Mouse (Mus musculus): Measurements from ENCODE around the gene Clybl. TPM values are rescaled to one million over a fixed set of nuclear protein-coding genes. Genes with fewer than 3 reads are reported as not detected.

Clybl gene
- polyA plus RNA-seq, 1 experiment from 2014 or later, result 20.7 TPM

DNA sequence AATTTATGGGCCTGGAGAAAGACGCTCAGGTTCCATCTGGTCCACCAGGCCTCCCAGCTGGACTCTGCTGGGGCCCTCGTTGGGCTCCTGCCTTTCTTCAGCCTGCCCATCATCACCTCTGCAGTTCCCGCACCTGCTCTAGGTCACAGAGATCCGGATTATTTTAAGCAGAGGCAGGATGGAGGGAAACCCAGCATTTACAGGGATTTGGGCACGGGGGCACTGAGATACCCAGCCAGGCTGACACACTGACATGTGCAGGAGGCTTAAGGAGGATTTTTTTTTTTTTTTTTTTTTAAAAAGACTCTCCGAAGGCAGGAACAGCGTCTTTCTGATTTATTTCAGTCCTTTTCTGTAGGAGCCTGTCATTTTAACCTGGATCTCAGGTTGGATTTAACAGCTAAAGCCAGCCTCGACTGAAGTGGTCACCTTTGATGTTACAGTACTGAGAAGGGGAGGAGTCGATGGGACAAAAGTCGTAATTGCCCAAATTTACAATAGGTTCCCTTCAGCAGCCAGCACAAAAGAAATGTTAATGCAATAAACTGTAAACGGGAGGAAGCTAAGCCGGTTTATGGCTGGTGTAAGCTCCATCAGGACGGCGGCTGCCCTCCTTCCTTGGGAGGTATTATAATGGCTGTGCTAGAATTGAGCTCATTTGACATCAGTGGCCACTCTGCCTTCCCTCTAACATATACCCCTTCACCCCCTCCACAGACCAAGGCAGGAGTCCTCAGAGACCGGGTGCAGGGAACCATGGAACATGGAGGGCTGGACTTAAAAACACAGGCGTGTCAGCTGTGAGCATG is 81.6 kb downstream of the Clybl start:
- DNase-seq, result no peak
- Histone ChIP-seq H3K4me1 (ENCODE audit: insufficient read depth) (no peaks in the 10 kb centered on the region), H3K4me3 (ENCODE audit: low read depth, low read length) (no peak overlapping the region), H3K4me2 (no peak overlapping the region), H3K36me3 (ENCODE audit: insufficient read depth) (no peaks in the 10 kb centered on the region), H3K9me3 (ENCODE audit: low read depth, low read length) (no peaks in the 10 kb centered on the region), H3K27ac (ENCODE audit: low read depth) (no peak overlapping the region), H3K9ac (no peak overlapping the region), H3K27me3 (ENCODE audit: insufficient read depth, low read length) (peaks cover 4% of the 10 kb centered on the region; the same call in 1 of the 2 replicates)
- no peak for ATAC-seq (ENCODE audit: insufficient read depth)
- no peak for TF ChIP-seq CTCF (IDR thresholded peaks at IDR 0.05; ENCODE audit: low read depth)
- 59% methylated on average over 16 of the region's 16 CpGs for WGBS

DNA sequence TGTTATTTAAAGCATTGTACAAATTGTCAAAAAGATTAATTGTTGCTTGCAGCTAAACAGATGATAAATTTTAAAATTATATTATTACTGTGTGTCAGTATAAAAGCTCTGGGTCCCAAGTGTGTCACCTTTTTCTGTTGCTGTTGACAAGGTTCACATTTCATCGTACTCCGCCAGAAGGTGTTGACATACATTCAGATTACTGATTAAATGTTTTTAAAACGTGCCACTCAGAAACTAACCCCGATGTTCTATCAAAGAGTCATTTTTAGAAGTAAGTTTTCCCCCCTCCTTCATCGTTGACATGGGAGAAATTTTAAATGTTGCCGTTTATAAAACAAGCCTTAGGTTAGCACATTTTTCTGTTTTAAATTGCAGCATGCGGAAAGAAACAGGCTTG is 83.7 kb downstream of the Clybl start:
- no peaks in the 10 kb centered on the region for H3K36me3 ChIP-seq (ENCODE audit: insufficient read depth)
- TF ChIP-seq CTCF (IDR thresholded peaks at IDR 0.05; ENCODE audit: low read depth), result no peak
- H3K4me1 ChIP-seq (ENCODE audit: insufficient read depth), result no peaks in the 10 kb centered on the region
- H3K27ac ChIP-seq (ENCODE audit: low read depth), result no peak overlapping the region
- no peaks in the 10 kb centered on the region for H3K27me3 ChIP-seq (ENCODE audit: insufficient read depth, low read length)
- DNase-seq (no peak), ATAC-seq (ENCODE audit: insufficient read depth) (no peak)
- H3K4me2 ChIP-seq, result no peak overlapping the region
- no peaks in the 10 kb centered on the region for H3K9me3 ChIP-seq (ENCODE audit: low read depth, low read length)
- no peak overlapping the region for H3K9ac ChIP-seq
- no peak overlapping the region for H3K4me3 ChIP-seq (ENCODE audit: low read depth, low read length)
- 31% methylated on average over 7 of the region's 7 CpGs for WGBS

DNA sequence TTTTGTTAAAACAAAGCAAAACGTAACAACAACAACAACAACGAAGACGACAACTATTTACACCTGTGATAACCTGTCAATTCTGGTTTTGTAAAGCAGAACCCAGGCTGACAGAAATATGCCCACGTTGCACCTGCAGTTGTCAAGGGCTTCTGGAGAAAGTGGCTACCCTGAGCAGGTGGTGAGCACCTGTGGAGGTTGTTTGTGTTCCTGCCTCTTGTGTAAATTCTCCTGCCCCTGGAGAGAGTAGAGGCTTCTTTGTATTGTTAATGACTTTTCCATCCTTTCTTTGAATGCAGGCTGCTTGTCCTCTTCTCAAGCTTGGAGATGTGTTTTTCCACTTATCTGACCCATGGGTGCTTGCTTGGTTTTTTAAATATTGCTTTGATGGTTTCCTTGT is 86.1 kb downstream of the Clybl start:
- Histone ChIP-seq H3K9me3 (ENCODE audit: low read depth, low read length) (no peaks in the 10 kb centered on the region), H3K4me3 (ENCODE audit: low read depth, low read length) (no peak overlapping the region), H3K27me3 (ENCODE audit: insufficient read depth, low read length) (0 out of 2 replicates have a peak, but pooled peaks cover 2% of the 10 kb centered on the region), H3K4me2 (no peak overlapping the region), H3K27ac (ENCODE audit: low read depth) (no peak overlapping the region), H3K9ac (no peak overlapping the region), H3K4me1 (ENCODE audit: insufficient read depth) (no peaks in the 10 kb centered on the region), H3K36me3 (ENCODE audit: insufficient read depth) (no peaks in the 10 kb centered on the region)
- WGBS, result 26% methylated on average over 4 of the region's 4 CpGs
- ATAC-seq (ENCODE audit: insufficient read depth), result no peak
- TF ChIP-seq CTCF (IDR thresholded peaks at IDR 0.05; ENCODE audit: low read depth), result no peak
- no peak for DNase-seq

DNA sequence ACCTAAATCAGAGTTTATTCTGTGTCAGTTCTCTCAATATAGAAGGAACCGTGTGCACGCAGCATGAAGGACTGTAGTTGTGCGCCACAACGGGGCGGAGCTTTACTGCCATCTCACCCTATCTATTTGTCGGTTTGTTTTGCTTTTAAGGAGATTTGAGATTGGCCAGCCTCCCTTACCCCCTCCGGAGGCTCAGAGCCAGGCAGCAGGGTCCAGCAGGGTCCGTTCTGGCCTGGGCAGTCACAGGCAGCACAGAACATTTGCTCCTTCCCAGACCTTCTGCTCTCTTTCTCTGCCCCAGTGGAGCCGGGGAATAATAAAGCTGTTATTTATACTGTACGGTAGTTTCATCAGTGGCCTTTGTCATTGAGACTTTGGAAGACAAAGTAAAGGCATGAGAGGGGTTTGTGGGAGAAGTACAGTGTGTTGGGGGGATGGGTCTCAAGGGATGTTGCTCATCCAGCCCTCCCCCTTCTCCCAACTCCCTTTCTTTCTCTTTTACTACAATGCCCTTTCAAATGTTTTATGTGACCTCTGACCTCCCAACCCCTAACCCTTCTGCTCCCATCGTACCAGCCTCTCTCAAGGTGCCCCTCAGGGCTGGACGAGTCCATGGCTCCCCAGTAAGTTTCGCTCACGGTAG is 89.7 kb downstream of the Clybl start:
- no peak overlapping the region for H3K4me2 ChIP-seq
- ATAC-seq (ENCODE audit: insufficient read depth), result peak; percentile 24; the same call in 1 of the 2 replicates
- no peak overlapping the region for H3K27ac ChIP-seq (ENCODE audit: low read depth)
- H3K27me3 ChIP-seq (ENCODE audit: insufficient read depth, low read length), result peaks cover 5% of the 10 kb centered on the region; the same call in 1 of the 2 replicates
- 33% methylated on average over 14 of the region's 14 CpGs for WGBS
- no peak for TF ChIP-seq CTCF (IDR thresholded peaks at IDR 0.05; ENCODE audit: low read depth)
- DNase-seq, result no peak
- no peaks in the 10 kb centered on the region for H3K4me1 ChIP-seq (ENCODE audit: insufficient read depth)
- H3K36me3 ChIP-seq (ENCODE audit: insufficient read depth), result no peaks in the 10 kb centered on the region
- no peaks in the 10 kb centered on the region for H3K9me3 ChIP-seq (ENCODE audit: low read depth, low read length)
- H3K4me3 ChIP-seq (ENCODE audit: low read depth, low read length), result no peak overlapping the region
- H3K9ac ChIP-seq, result no peak overlapping the region

DNA sequence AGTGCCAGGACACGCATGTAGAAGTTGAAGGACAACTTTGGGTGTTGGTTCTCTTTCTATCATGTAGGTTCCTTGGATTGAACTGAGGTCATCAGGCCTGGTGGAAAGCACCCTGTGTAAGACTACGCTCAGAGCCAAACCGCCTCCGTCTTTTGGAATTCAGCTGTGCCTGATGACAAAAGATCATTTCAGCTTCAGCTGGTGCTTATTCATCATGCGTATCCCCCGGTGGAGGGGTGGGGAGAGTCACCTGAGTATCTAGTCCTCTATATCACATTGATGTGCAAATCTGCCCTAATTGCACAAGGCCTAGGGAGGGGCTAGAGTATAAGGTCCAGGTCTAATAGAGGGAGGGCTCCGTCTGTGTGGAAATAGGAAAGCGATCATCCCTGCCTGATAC is 95.6 kb downstream of the Clybl start:
- H3K4me1 ChIP-seq (ENCODE audit: insufficient read depth), result no peaks in the 10 kb centered on the region
- H3K9me3 ChIP-seq (ENCODE audit: low read depth, low read length), result no peaks in the 10 kb centered on the region
- TF ChIP-seq CTCF (IDR thresholded peaks at IDR 0.05; ENCODE audit: low read depth), result no peak
- no peak overlapping the region for H3K9ac ChIP-seq
- no peak overlapping the region for H3K27ac ChIP-seq (ENCODE audit: low read depth)
- 92% methylated on average over 8 of the region's 8 CpGs for WGBS
- H3K4me2 ChIP-seq, result no peak overlapping the region
- no peak overlapping the region for H3K4me3 ChIP-seq (ENCODE audit: low read depth, low read length)
- H3K27me3 ChIP-seq (ENCODE audit: insufficient read depth, low read length), result peaks cover 36% of the 10 kb centered on the region
- H3K36me3 ChIP-seq (ENCODE audit: insufficient read depth), result no peaks in the 10 kb centered on the region
- DNase-seq (no peak), ATAC-seq (ENCODE audit: insufficient read depth) (no peak)

DNA sequence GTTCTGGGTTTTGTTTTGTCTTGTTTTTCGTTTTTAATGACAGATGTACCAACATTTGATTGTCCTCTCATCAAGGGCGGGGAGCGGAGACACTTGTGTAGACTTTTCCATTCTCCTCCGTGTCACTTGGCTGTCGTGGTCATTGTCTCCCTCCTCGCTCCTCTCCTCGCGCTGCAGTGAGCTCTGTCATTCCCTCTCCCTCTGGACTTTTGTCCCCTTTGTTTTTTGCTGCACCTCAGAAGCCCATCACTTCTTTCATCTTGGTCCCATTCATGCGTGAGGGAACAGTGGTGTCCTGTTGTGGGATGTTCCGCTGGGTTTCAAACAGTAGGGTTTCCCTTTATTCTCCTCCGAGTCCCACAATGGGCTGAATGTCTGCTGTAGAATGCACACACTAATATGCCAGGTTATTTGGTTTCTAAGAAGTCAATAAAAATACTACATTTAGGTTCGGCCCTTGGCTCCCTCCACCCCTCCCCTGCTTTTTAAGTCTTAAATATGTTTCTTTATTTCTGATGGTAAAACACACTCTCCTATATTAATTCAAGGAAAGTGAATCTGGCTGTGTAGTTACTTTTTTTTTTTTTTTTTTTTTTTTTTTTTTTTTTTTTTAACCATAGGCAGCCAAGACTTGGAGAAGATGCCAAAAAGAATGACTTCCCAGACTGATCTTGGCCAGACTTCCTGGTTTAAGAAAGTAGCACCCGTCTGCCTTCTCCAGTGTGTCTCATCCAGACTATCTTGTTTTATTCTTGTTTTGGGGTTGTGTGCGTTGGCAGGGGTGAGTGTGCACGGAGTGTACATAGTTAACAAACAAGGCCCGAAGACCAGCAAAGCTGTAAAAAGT is 98.2 kb downstream of the Clybl start:
- WGBS, result 56% methylated on average over 16 of the region's 16 CpGs
- ATAC-seq (ENCODE audit: insufficient read depth) (no peak), DNase-seq (no peak)
- Histone ChIP-seq H3K27me3 (ENCODE audit: insufficient read depth, low read length) (peaks cover 39% of the 10 kb centered on the region), H3K36me3 (ENCODE audit: insufficient read depth) (no peaks in the 10 kb centered on the region), H3K4me2 (no peak overlapping the region), H3K27ac (ENCODE audit: low read depth) (no peak overlapping the region), H3K4me1 (ENCODE audit: insufficient read depth) (no peaks in the 10 kb centered on the region), H3K9me3 (ENCODE audit: low read depth, low read length) (no peaks in the 10 kb centered on the region), H3K4me3 (ENCODE audit: low read depth, low read length) (no peak overlapping the region), H3K9ac (no peak overlapping the region)
- no peak for TF ChIP-seq CTCF (IDR thresholded peaks at IDR 0.05; ENCODE audit: low read depth)

Measured in lung, embryonic 14.5 days (tissue).